Mouse (Mus musculus): Measurements from ENCODE around the gene Tk1. TPM values are rescaled to one million over a fixed set of nuclear protein-coding genes. Genes with fewer than 3 reads are reported as not detected.
"Not testable (repeated sequence)": the region's sequence is repeated elsewhere in the genome, so short reads cannot be mapped to it uniquely, and the experiment has no call there.

Gene Tk1
- polyA plus RNA-seq, 1 experiment from 2014 or later, result 53.8 TPM

DNA sequence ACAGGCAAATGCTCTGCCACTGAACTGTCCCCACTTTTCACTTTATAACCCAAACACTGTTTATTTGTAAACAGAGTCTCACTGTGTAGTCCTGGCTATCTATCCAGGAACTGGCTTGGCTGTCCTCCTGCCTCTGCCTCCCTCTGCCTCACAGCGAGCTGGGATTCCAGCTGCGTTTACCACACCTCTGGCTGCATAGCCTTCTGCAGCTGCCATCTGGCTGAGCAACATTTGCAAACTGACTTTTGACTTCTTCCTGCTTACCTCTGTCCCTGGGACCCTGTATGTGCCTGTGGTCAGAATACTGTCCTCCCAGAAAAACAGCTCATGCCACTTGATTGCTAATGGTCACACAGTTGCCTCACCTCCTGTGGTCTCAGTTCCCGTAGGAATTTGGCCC is 1.5 kb upstream of the Tk1 start:
- Histone ChIP-seq H3K27me3 (replicated peaks) (no peaks in the 10 kb centered on the region), H3K36me3 (peaks cover 5% of the 10 kb centered on the region; the same call in 1 of the 2 replicates), H3K27ac (no peak overlapping the region), H3K4me3 (no peak overlapping the region), H3K9ac (no peak overlapping the region), H3K4me2 (replicated peaks) (no peak overlapping the region), H3K4me1 (peaks cover 42% of the 10 kb centered on the region), H3K9me3 (no peaks in the 10 kb centered on the region)
- ATAC-seq (ENCODE audit: low FRiP score, low read depth), result no peak
- WGBS, result 59% methylated on average over 3 of the region's 3 CpGs

DNA sequence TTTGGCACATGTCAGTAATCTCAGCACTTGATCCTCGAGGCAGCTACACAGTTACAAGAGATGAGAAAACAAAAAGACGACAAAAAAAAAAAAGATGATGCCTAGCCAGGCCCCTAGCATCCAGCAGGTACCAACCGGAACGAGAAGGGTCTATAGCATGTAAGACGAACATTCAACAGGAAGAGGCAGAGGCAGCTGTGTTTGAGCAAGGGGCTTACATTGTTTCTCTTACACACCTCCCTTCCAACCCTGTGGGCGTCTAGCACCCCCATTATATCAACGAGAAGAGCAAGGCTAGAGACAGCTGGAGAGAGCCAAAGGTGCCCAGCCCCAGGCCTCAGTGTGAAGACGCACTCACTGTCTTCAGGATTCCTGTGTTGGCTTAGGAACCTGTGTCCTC is 1.0 kb upstream of the Tk1 start:
- Histone ChIP-seq H3K27ac (no peak overlapping the region), H3K4me3 (no peak overlapping the region), H3K4me2 (replicated peaks) (peak overlapping the region; percentile 78; the same call in 1 of the 2 replicates), H3K27me3 (replicated peaks) (no peaks in the 10 kb centered on the region), H3K9ac (no peak overlapping the region), H3K36me3 (peaks cover 6% of the 10 kb centered on the region; the same call in 1 of the 2 replicates), H3K4me1 (peaks cover 37% of the 10 kb centered on the region), H3K9me3 (no peaks in the 10 kb centered on the region)
- no peak for ATAC-seq (ENCODE audit: low FRiP score, low read depth)
- 67% methylated on average over 8 of the region's 8 CpGs for WGBS

DNA sequence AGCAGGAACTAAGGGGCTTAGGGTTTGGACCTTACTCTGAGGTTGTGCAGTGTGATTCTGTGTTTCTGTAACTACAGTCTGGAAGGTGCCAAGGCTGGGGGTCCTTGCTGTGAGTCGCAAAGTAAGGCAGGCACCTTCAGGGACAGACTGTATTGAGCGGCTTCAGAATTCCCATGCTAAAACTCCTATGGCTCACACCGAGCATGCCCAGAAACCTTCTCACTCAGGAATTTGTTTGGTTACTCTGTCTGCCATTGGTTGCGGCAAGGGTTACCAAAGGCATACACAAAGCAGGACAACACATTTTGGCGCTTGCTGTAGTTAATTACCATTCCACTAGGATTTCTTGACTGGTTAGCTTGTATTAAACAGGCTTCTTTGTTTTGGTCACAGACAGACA is 272 bp upstream of the Tk1 start:
- Histone ChIP-seq H3K9me3 (no peaks in the 10 kb centered on the region), H3K27me3 (replicated peaks) (no peaks in the 10 kb centered on the region), H3K9ac (peak overlapping the region; percentile 56), H3K36me3 (peaks cover 13% of the 10 kb centered on the region), H3K4me3 (peak overlapping the region; percentile 45), H3K4me2 (replicated peaks) (peak overlapping the region; percentile 78), H3K4me1 (peaks cover 36% of the 10 kb centered on the region), H3K27ac (no peak overlapping the region)
- 9% methylated on average over 5 of the region's 5 CpGs for WGBS
- no peak; the same call in 1 of the 2 replicates for ATAC-seq (ENCODE audit: low FRiP score, low read depth)

DNA sequence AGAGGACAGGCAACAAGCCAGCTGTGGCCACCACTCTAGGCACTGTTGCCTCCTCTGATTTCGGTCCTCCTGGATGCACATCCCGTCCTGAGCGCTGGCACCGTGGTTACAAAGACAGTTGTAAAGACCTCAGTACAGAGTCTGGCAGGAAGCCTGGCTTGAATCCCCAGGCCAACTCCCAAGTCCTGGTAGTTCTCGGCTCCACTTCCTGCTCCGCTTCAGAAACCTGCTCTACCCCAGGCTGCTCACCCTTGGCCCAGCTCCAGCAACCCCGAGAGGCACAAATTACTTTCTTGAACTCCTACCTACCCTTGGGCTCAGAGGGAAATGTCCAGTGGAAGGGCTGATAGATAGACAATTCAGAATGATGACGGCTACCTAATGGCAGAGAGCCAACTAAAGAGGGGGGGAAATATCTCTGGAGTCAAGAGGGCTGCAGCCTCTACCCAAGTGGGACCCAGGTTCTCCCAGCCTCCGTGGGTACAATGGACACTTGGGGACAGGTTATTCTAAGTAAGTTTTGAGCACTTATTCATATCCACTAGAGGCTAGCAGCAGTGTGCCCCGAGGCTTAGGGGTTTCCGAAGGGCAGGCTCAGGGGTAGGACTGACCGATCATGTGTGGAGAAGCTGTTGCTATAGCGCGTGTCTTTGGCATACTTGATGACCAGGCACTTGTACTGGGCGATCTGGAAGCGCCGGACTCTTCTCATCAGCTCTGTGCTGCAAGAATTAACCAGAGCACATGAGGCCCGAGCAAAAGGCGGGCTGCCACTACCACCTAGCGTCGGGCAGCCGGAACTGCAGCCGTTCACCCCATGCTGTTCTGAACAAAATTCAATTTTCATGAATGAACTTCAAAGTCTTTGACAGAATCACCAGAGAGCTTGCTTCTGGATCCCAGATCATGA is 1.6 kb downstream of the Tk1 start:
- whole genome bisulfite sequencing, result 25% methylated on average over 23 of the region's 23 CpGs
- H3K4me1 ChIP-seq, result peaks cover 40% of the 10 kb centered on the region
- H3K27ac ChIP-seq, result no peak overlapping the region
- 0 out of 2 replicates have a peak overlapping the region, but pooled peaks have one; percentile 45 for H3K4me3 ChIP-seq
- peaks cover 19% of the 10 kb centered on the region for H3K36me3 ChIP-seq
- H3K9ac ChIP-seq, result peak overlapping the region; percentile 14; the same call in 1 of the 2 replicates
- H3K4me2 ChIP-seq (replicated peaks), result peak overlapping the region; percentile 78
- H3K27me3 ChIP-seq (replicated peaks), result no peaks in the 10 kb centered on the region
- H3K9me3 ChIP-seq, result no peaks in the 10 kb centered on the region
- ATAC-seq (ENCODE audit: low FRiP score, low read depth), result peak; percentile 82

DNA sequence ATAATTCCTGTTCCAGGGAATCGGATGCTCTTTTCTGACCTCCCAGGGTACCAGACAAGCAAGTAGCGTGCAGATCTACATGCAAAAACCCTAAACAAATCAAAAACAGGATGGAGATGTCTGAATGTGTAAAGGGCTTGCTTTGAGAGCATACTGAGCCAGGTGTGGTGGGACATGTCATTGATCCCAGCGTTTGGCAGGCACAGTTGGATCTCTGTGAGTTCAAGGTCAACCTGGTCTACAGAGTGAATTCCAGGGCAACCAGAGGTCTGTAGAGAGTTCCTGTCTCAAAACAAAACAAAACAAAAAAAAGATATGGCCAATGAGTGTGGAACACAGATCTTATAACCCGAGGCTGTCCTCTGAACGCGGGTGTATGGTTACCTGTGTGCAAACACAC is 2.5 kb downstream of the Tk1 start:
- 93% methylated on average over 6 of the region's 6 CpGs for WGBS
- no peak overlapping the region for H3K4me3 ChIP-seq
- no peak for ATAC-seq (ENCODE audit: low FRiP score, low read depth)
- H3K4me1 ChIP-seq, result peaks cover 45% of the 10 kb centered on the region
- no peak overlapping the region for H3K4me2 ChIP-seq (replicated peaks)
- no peaks in the 10 kb centered on the region for H3K27me3 ChIP-seq (replicated peaks)
- no peaks in the 10 kb centered on the region for H3K9me3 ChIP-seq
- peaks cover 19% of the 10 kb centered on the region for H3K36me3 ChIP-seq
- H3K27ac ChIP-seq, result no peak overlapping the region
- H3K9ac ChIP-seq, result no peak overlapping the region

DNA sequence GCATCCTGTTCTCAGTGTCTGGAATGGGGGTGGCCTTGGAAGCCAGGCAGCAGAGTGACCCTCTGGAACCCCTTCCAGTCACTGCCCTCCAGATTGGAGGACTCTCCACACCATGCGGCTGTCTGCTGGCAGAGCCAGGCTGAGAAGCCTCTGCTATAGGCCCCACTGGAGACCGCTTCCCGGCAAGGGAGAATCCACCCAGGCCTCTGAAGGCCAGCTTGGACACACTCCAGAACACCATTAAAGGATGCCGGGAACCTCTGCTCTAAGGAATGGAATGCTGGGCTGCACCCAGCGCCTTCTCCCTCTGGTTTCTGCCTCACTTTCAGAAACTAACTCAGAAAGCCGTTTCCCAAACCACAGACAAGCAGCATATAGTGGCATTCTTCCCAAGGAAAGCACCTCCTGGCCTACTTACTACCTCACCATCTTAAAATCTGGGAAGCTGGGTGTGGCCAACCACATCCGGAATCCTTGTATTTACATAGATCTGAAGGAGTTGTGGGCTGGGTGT is 3.1 kb downstream of the Tk1 start:
- WGBS, result 90% methylated on average over 7 of the region's 7 CpGs
- H3K9ac ChIP-seq, result no peak overlapping the region

DNA sequence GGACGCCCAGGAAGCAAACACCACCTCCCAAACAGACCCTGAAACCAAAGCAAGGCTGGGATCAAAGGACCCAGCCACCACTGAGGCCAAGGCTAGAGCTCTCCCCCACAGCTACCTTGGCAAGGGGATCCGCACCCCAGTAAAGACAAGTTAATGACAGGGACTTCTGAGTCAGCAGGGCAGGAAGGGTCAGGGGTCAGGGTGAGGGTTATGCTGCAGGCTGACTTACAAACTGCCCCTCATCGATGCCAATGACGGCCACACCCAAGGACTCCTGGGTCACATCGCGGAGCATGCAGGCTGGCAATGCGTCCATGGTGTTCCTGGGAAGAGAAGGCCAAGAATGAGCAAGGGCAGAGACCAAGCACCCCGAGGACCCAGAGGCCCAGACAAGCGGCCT is 4.0 kb downstream of the Tk1 start:
- Histone ChIP-seq H3K9ac (no peak overlapping the region), H3K27me3 (replicated peaks) (no peaks in the 10 kb centered on the region), H3K4me2 (replicated peaks) (no peak overlapping the region), H3K27ac (no peak overlapping the region), H3K4me1 (peaks cover 32% of the 10 kb centered on the region), H3K9me3 (no peaks in the 10 kb centered on the region), H3K36me3 (peaks cover 25% of the 10 kb centered on the region), H3K4me3 (no peak overlapping the region)
- WGBS, result 92% methylated on average over 9 of the region's 9 CpGs
- no peak for ATAC-seq (ENCODE audit: low FRiP score, low read depth)

More for the DNA sequence above, 3.1 kb downstream of the Tk1 start:
- no peaks in the 10 kb centered on the region for H3K9me3 ChIP-seq
- no peak for ATAC-seq (ENCODE audit: low FRiP score, low read depth)
- no peaks in the 10 kb centered on the region for H3K27me3 ChIP-seq (replicated peaks)
- no peak overlapping the region for H3K4me3 ChIP-seq
- no peak overlapping the region for H3K4me2 ChIP-seq (replicated peaks)
- peaks cover 40% of the 10 kb centered on the region for H3K4me1 ChIP-seq
- no peak overlapping the region for H3K27ac ChIP-seq
- peaks cover 19% of the 10 kb centered on the region for H3K36me3 ChIP-seq

DNA sequence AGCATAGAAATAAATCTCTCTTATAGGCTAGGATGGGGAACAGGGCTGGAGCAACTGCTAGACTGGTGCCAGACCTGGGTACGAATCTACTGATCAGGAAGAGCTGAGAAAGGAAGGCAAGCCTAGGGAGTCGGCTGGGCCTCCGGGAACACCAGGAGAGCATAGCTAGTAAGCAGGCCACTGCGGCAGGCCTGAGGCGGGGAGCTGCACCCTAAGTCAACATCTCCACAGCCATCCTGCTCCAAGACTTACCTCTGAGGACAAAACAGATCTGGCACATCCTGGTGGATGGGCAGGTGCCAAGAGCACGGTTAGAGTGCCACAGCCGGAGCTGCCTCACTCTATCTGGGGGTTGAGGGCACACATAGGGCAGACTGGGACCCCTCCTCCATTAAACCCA is 5.7 kb downstream of the Tk1 start:
- peaks cover 33% of the 10 kb centered on the region for H3K36me3 ChIP-seq
- 96% methylated on average over 7 of the region's 7 CpGs for WGBS
- ATAC-seq (ENCODE audit: low FRiP score, low read depth), result no peak

DNA sequence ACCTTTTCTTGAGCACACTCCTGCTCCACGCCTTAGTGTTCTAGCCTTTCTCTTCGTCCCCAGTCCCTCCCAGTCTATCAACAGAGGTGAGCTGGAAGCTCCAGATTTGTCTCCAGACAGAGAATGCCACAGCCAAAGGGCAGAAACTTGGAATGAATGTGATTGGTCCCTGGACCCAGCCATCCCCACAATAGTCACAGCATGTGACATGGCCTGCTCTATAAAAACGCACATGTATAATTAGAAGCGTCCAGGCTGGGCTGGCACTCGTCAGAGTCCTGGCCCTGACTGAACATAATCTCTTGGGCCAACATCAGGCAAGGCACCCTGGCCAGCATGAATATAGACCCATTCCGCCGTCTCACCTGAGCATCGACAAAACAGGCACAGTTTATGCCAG is 6.8 kb downstream of the Tk1 start:
- Histone ChIP-seq H3K27ac (no peak overlapping the region), H3K4me1 (peaks cover 12% of the 10 kb centered on the region), H3K4me3 (no peak overlapping the region), H3K4me2 (replicated peaks) (no peak overlapping the region), H3K36me3 (peaks cover 41% of the 10 kb centered on the region), H3K9ac (no peak overlapping the region), H3K9me3 (no peaks in the 10 kb centered on the region), H3K27me3 (replicated peaks) (no peaks in the 10 kb centered on the region)
- WGBS, result 70% methylated on average over 8 of the region's 8 CpGs
- ATAC-seq (ENCODE audit: low FRiP score, low read depth), result no peak

More for the DNA sequence above, 5.7 kb downstream of the Tk1 start:
- no peak overlapping the region for H3K4me3 ChIP-seq
- no peak overlapping the region for H3K9ac ChIP-seq
- H3K4me1 ChIP-seq, result peaks cover 17% of the 10 kb centered on the region
- no peak overlapping the region for H3K4me2 ChIP-seq (replicated peaks)
- H3K9me3 ChIP-seq, result no peaks in the 10 kb centered on the region
- no peaks in the 10 kb centered on the region for H3K27me3 ChIP-seq (replicated peaks)
- H3K27ac ChIP-seq, result no peak overlapping the region

DNA sequence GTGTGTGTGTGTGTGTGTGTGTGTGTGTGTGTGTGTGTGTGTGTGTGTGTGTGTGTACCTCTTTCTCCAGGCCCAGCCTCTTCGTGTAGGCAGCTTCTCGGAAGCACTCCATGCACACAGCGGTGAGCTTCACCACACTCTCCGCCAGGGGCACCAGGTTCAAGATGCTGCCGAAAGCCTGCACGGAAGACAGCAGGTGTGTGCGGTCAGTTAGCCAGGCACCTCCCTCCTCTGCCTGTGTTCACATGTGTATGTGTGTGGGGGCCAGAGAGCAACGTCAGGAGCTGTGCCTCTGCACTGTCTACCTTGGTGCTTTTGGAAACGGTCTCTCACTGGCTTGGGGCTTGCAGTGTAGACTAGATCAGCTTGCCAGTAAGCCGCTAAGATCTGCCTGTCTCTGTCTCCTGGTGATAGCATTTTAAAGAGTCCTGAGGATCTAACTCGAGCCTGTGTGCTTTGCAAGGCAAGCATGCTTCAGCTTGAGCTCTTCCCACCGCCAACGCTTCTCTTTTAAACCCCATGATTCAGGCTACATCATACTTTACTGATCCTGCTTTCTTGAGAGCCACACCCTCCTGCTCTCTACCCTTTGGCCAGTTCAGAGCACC is 9.4 kb downstream of the Tk1 start:
- WGBS, result 91% methylated on average over 13 of the region's 13 CpGs
- Histone ChIP-seq H3K9ac (no peak overlapping the region), H3K4me2 (replicated peaks) (no peak overlapping the region), H3K4me3 (no peak overlapping the region), H3K27me3 (replicated peaks) (no peaks in the 10 kb centered on the region), H3K9me3 (no peaks in the 10 kb centered on the region), H3K4me1 (peaks cover 9% of the 10 kb centered on the region), H3K27ac (no peak overlapping the region), H3K36me3 (peaks cover 43% of the 10 kb centered on the region)
- no peak for ATAC-seq (ENCODE audit: low FRiP score, low read depth)

DNA sequence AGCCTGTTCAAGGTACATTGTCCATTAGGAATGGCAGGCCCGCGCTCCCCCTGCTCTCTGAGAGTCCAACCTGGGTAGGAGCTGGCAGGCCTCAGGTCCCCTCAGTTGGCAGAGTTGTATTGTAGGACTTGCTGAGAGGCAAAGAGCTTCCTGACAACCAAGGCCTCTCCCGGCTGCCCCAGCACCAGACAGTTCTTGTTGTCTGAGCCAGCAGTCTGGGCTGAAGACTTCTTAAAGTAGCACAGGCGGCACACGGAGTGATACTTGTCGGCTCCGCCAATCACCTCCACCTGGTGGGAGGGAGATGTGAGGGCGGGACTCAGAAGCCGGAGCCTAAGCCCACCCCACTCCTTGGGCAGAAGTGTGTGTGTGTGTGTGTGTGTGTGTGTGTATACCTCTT is 10.0 kb downstream of the Tk1 start:
- H3K9me3 ChIP-seq; H3K27me3 ChIP-seq (replicated peaks); H3K4me3 ChIP-seq; H3K4me2 ChIP-seq (replicated peaks); ATAC-seq (ENCODE audit: low FRiP score, low read depth); H3K9ac ChIP-seq; H3K27ac ChIP-seq: not testable (repeated sequence)
- Histone ChIP-seq H3K36me3 (peaks cover 38% of the 10 kb centered on the region), H3K4me1 (peaks cover 11% of the 10 kb centered on the region)
- WGBS, result 87% methylated on average over 9 of the region's 9 CpGs

DNA sequence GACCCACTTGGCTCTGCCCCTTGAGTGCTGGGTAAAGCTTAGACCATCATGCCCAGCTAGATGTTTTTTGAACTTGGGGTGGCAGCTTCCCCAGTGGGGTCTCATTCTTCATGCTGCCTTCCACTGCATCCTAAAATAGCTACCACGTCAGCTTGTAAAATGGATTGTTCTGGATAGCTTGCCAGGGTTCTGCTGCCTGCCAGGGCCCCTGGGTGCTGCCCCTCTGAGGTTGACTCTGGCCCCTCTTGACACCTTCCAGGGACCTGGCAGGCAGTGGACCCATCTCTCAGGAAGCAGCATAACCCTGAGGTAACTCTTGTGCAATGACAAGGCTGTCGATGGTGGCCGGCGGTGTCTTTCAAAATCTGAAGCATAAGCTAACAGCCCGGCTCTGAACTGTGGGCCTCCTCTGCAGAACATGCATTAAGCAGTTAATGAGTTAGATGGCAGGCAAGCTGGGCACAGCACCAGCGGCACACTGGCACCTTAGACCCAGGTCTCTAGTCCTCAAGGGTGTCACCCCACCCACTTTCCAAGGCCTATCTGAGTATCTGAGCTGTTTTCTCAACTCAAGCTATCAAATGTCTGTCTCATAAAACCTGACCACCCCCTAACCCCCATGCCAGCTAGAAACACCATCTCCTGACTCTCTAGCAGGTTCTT is 11.1 kb downstream of the Tk1 start:
- H3K4me1 ChIP-seq, result peaks cover 21% of the 10 kb centered on the region
- no peak overlapping the region for H3K4me2 ChIP-seq (replicated peaks)
- peaks cover 33% of the 10 kb centered on the region for H3K36me3 ChIP-seq
- peaks cover 4% of the 10 kb centered on the region; the same call in 1 of the 2 replicates for H3K27me3 ChIP-seq (replicated peaks)
- no peaks in the 10 kb centered on the region for H3K9me3 ChIP-seq
- no peak overlapping the region for H3K27ac ChIP-seq
- no peak for ATAC-seq (ENCODE audit: low FRiP score, low read depth)
- no peak overlapping the region for H3K9ac ChIP-seq
- no peak overlapping the region for H3K4me3 ChIP-seq
- WGBS, result 97% methylated on average over 6 of the region's 6 CpGs

Measured in neural tube, embryonic 12.5 days (tissue).